Mouse (Mus musculus): Measurements from ENCODE around the gene Lsm3.
A peak's percentile ranks its signal among the peaks of the same experiment; 100 is the strongest.
"Not testable (repeated sequence)": the region's sequence is repeated elsewhere in the genome, so short reads cannot be mapped to it uniquely, and the experiment has no call there.

Gene Lsm3

DNA sequence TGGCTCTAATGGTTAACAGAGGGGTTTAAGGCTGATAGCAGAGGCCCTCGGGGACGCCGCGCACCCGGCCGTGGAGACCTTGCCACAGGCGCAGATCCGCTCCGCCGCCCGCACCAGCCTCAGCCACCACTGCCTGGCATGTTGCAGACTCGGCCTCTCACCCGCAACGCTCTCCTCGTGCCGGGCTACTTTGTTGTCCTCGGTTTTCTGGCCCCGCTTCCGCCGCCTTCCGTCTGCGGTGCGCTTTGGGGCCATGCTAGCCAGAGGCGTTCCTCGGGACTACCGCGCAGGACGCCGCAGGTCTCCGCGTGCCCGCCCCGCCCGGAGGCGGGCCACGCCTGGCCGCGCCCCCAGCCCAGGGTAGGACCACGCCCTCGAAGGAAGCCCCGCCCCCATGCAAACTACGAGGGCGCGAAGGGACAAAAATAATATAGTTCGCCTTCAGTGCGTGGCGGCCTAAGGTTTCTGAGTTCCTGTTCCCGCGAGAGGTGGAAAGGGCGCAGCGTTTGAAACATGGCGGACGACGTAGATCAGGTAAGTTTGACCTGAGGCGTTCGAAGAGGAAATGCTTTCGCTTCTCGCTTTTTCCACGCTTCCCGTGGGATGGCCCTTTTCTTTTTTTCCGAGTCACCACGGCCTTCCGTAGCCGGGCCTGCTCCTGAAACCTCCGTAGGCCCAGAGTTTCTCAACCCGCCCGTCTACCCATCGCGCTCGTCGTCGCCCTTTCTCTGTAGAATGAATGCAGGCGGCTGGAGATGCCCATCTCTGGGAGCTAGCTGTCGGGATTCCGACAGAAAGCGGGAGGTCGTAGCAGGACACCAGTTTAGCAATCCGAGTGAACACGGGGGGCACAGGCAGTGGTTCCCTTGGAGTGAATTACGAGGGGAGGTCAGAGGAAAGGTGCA lies at the start of gene Lsm3, which contains the start of gene Xpc:
Gene Lsm3, plus strand, starts transcription at position 384 of the 905 bp plus-strand sequence.
Gene Xpc, minus strand, starts transcription at position 344 of the 905 bp plus-strand sequence.
- DNase-seq (ENCODE audit: low read depth, low spot score), result peak; percentile 92

DNA sequence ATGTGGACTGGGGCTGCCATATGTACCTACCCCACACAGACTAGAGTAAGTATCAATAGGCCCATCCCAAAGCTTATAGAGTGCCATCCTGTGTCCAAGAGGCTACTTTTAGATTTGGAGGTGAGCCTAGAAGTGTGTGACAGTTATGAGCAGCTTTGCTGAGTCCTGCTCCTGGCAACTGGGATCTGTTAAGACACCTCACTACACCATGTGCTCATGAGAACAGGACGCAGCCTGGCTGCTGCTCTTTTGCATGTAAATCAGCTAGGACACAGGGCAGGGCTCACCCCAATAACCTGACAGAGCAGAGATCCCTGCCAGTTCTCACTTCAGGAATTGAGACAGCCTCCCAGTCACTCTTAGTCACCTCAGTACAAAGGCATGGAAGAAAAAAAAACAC lies 48.6 kb upstream of the Lsm3 start:
- DNase-seq (ENCODE audit: low read depth, low spot score), result no peak

DNA sequence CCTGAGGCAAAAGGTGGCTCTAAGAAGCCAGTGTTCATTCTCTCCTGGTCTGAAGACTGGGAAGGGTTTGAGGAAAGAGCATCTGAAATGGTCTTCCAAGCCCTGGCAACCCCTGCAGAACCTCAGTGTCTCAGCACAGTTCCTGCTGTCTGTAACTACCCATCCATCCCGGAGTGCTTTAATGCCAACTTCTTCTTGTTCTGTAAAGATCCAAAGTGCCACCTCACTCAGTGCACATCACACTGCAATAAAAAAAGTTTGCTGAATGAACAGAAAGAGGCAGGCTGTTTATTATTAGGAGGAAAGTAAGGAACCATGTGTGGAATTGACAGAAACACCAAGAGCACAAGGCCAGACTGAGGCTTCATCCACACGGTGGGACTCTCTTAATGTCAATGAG lies 45.0 kb upstream of the Lsm3 start:
- no peak for DNase-seq (ENCODE audit: low read depth, low spot score)

- not testable (repeated sequence) for DNase-seq (ENCODE audit: low read depth, low spot score)
These were observed 44.3 kb upstream of the Lsm3 start for GRCm38 (mm10) chr6:91471427-91471826.

DNA sequence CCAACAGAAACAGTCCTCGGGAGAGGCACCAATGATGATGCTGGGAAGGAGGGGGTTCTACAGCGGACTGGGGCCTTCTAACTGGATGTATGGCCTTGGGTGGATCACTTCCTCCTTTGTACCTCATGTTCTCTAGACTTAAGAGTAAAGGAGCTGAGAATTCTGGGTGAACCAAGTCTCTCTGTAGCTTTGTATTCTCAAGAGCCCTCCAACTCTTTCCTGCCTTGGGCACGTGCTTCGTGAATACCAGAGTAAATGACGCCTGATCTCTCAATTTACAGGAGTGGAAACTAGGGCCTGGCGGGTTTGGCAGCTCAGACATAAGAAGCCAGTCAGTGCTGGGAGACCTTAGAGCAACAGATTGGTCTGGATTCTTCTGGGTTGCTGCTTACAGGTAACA lies 43.4 kb upstream of the Lsm3 start:
- no peak for DNase-seq (ENCODE audit: low read depth, low spot score)

DNA sequence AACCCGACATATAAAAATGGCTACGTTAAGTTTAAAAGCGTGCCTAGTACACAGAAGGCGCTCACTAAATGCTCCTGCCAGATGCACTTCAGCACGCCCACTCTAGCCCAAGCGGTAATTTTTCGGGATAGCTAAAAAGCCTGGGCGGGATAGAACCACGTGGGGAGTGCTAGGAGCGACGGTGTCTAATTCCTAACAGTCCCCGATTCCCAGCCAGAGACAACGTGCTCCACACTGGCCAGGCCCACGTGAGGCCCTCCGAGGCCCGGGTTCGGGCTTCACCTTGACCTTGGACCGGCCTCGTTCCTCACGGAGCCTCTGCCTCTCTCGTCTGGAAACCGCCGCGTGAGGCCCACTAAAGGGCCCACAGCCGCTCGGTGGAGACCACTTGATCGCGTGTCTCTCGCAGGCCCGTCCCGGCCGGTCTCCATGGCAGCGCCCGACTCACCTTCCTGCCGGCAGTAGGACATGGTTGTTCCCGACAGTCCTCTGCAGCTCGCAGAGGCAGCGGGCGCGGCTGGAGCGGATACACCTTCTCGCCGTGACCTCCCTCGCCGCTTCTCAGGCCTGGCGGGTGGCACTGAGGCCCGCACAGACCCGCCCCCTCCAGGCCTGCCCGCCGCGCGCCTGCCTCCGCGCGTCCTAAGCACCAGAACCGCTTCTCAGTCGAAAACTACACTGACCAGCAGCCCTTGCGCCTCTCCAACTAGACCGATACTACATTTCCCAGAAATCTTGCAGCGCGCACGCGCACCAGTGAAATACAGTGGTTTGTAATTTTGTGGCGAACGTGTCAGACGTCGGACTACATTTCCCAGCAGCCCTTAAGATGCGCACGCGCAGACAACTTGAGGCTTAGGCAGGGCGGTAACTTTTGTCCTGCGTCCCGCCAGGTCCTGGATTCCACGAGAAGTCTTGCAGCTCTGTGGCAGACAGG lies 42.6 kb upstream of the Lsm3 start, which contains the start of the genes Chchd4 and Tmem43:
Gene Chchd4, minus strand, starts transcription at position 679 of the 937 bp plus-strand sequence.
Gene Tmem43, plus strand, starts transcription at position 836 of the 937 bp plus-strand sequence.
- DNase-seq (ENCODE audit: low read depth, low spot score), result peak; percentile 98

GRCm38 (mm10) chr6:91473805-91474440 lies 41.8 kb upstream of the Lsm3 start:
- no peak for DNase-seq (ENCODE audit: low read depth, low spot score)

DNA sequence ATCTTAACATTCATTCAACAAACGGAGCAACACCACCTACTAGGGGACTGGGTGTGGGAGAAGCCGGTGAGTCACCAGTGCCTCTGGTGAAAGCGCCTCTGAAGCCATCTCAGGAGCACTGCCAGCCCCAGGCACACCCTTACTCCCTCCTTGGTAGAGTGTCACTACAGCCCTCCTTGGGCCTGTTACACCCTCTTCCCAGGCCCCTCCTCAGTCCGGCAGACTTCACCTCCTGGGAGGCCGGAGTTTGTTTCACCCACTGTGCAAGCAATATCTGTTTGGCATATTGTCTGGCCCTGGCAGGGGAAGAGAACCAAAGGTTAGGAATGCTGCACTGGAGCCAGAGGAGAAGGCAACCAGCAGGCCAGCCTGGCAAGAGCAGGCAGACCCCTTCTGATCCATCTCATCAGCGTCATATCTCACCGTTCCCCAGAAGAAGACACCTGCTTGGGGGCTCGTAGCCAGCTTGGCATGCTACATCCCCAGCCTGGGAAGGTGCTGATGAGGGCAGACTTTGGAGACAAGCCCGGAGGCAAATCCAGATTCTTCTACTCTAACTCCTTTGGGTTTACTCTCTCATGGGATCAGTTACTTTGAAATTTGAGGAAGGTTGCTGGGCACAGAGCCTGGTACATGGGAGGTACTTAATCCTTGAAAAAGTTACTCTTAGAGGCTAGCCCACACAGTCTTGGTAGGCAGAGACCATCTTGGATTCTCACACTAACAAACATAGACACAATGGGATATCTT lies 41.1 kb upstream of the Lsm3 start:
- no peak for DNase-seq (ENCODE audit: low read depth, low spot score)

DNA sequence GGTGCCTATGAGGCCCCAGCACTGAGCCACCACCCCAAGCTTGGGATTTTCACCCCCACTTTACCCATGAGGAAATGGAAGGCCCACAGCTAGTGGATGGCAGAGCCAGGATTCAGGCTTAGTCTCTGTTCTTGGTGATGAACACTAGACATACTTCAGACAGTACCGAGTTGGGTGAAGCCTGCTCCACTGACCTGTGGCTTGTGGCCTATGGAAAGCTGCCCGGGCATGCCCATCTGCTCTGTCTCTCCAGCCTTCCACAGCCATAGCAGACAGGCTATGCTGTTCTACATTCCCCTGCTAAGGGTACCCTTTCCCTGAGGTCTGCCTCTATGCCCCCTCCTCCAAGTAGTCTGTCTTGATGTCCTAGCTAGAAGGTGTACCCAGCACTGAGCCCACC lies 39.2 kb upstream of the Lsm3 start:
- no peak for DNase-seq (ENCODE audit: low read depth, low spot score)

DNA sequence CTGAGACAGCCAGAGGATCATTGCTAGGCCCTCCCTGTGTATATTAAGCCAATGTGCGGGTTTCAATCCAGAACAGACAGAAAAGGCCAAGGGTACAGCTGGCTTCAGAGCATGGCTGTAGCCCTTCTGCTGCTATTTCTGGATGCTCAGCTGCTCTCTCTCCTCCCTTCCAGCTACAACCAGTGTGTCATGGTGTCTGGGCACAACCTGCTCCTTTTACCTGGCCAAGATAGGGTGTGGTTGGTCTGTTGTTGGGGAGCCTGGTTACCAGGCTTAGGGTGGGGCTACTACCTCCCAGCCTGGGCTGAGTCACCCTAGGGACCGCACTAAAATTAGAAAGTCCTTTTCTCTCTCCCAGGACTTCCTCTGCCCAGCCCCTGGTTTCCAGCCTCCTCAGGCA lies 32.4 kb upstream of the Lsm3 start:
- no peak for DNase-seq (ENCODE audit: low read depth, low spot score)

- DNase-seq (ENCODE audit: low read depth, low spot score), result no peak
These were observed 28.8 kb upstream of the Lsm3 start for GRCm38 (mm10) chr6:91486736-91487453.

GRCm38 (mm10) chr6:91488496-91489212 lies 27.1 kb upstream of the Lsm3 start:
- no peak for DNase-seq (ENCODE audit: low read depth, low spot score)

DNA sequence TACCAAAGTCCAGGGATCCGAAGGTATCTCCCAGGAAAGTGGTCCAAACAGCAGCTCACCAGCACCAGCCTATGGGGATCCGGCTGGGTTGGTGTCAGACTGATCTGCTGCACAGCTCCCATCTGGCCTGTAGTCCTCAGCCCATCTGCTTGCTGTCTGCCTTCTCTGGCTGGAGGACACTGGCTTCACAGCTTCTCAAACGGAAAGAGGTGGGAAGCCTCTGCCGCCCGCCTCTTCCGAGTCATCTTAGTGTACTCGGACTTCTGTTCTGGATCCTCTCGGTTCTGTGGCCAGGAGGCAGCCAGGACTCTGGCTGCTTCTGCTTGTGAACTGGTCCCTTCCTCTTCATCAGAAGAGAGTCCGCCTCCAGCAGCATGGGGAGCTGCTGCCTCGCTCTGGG lies 25.9 kb upstream of the Lsm3 start:
- DNase-seq (ENCODE audit: low read depth, low spot score), result no peak

DNA sequence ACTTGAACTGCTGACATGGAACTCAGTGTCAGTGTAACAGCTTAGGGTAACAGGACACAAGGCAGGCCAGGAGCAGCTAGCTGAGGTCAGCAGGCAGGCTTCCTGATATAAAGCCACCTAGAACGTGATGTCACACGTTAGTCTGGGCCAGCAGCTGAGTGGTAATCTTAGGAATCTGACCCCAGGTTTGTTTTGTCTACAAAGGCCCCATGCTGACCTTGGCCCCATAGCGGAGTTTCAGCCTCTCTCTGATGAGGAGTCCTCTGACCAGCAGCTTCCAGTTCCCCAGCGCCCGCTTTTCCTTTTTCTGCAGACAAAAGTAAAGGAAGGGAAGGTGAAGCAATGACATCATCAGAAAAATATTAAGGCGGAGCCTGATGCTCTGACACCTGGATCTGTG lies 24.7 kb upstream of the Lsm3 start:
- no peak for DNase-seq (ENCODE audit: low read depth, low spot score)

DNA sequence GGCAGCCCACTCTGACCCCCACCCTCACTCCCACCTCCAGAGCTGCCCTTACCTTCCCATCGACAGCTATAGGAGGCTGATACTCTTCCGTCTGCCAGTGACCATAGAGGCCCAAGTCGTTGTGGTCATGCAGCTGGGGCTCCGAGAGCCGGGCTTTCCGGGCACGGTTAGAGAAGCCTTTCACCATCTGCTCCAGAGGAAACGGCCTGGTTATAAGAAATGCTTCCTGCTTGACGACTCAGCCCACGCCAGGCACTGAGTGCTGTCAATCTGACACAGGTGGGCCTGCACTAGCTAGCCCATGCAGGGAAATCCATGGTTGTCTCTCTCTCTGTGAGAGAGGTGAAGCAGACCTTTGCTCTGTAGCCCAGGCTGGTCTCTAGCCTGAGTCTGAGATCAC lies 22.7 kb upstream of the Lsm3 start:
- DNase-seq (ENCODE audit: low read depth, low spot score), result no peak

- DNase-seq (ENCODE audit: low read depth, low spot score), result no peak
These were observed 21.2 kb upstream of the Lsm3 start for GRCm38 (mm10) chr6:91494526-91494925.

DNA sequence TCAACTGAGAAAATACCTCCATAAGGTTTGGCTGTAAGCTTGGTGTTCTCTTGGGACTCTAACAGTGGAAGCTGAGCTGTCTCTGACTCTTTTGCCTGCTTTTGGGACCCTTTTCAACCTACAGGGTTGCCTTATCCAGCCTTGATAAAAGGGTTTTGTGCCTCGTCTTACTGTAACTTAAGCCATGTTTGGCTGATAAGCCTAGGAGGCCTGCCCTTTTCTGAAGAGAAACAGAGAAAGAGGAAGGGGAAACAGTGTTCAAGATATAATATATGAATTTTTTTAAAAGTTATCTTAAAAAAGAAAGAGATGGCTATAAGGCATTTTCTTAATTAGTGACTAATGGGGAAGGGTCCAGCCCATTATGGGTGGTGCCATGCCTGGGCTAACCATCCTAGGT lies 12.4 kb upstream of the Lsm3 start:
- no peak for DNase-seq (ENCODE audit: low read depth, low spot score)

GRCm38 (mm10) chr6:91506036-91506435 lies 9.7 kb upstream of the Lsm3 start:
- DNase-seq (ENCODE audit: low read depth, low spot score), result no peak

- DNase-seq (ENCODE audit: low read depth, low spot score), result no peak
These were observed 7.7 kb upstream of the Lsm3 start for GRCm38 (mm10) chr6:91508041-91508440.

DNA sequence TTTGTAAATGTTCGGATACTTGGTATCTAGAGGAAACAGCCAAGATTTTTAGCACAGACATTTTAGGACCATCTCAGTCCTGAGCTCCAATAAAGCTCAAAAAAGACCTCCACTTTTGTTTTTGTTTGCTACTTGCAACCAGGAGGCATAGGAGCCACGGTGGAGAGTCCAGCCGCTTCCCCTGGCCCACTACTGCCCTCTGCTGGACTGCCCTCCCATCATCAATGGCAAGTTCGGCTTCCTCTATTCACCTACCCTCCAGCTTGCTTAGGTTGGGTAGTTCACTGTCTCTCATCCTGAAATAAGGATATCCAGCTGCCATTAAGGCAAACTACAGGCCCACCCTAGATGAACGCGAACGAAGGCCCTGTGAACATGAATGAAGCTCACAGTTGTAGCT lies 6.4 kb upstream of the Lsm3 start:
- DNase-seq (ENCODE audit: low read depth, low spot score), result no peak

Data from brain, embryonic 18.5 days (tissue).